Mouse (Mus musculus) monocyte, adult 59 days (primary cell): ENCODE results near the gene Cep170. TPM values are rescaled to one million over a fixed set of nuclear protein-coding genes. Genes with fewer than 3 reads are reported as not detected.

ENCODE experiments used
- total RNA-seq, 2 experiments: library from RNA; stranded (reverse); gene quantifications; one replicate each; pipeline ENCODE4 v1.2.4; 2023

Cep170 gene
- 100 to 1,000 TPM; 120 to 133 TPM for total RNA-seq

GRCm38 (mm10) chr1:176814036-176814420 lies at the start of gene Cep170:
Gene Cep170, minus strand, starts transcription at chr1:176814067.

GRCm38 (mm10) chr1:176814591-176815062 lies 760 bp upstream of the Cep170 start, which contains the start of gene Sdccag8:
Gene Sdccag8, plus strand, starts transcription at chr1:176814660.

Other genes with a start within 250 kb of the Cep170 start
- 10 to 100 TPM; 32.4 to 38.7 TPM for gene Sdccag8, start 593 bp upstream of the Cep170 start, total RNA-seq